Comparison of ENCODE assay signal across 25 mouse cellular contexts in the genomic region with DNA sequence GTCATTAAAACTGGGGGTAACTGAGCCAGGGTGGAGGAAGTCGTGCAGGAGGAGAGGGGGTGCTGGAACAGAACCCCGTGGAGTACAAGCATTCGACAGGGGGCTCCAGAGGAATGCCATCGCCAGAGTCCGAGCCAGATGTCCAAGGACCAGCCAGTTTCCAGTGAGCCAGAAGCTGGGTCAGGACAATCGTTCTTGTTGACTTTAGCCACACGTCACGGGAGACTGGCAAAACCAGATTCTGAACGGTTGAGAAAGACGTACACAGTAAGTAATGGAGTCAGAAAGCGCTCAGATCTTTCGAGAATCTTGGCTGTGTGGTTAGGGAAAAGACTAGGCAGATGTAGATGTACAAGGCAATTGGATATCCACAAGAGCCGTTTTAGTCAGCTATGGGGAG. TPM values are rescaled to one million over a fixed set of nuclear protein-coding genes. Genes with fewer than 3 reads are reported as not detected.
DNase-seq lines count a peak whose midpoint lies in the region; ATAC-seq and TF ChIP-seq lines count a peak whose summit lies in the region.
"Had no signal": no experiment of that assay in that cellular context is flagged by ENCODE, and none has a peak within 500 bp of the region (broad histone marks: within the 10 kb centered on the region; RNA-seq: fewer than 3 reads in every experiment).

No protein-coding gene starts in this region.

- WGBS in limb, embryonic 13.5 days: 68% methylated on average over 13 of the region's 13 CpGs
- 80% methylated on average over 13 of the region's 13 CpGs for WGBS in limb, embryonic 10.5 days
- WGBS in lung, postnatal 0 days: 40% methylated on average over 13 of the region's 13 CpGs
- WGBS in stomach, embryonic 16.5 days: 52% methylated on average over 13 of the region's 13 CpGs

- H3K4me1 ChIP-seq in limb, embryonic 13.5 days: peaks cover 9% of the 10 kb centered on the region
- H3K4me1 ChIP-seq in limb, embryonic 10.5 days: peaks cover 9% of the 10 kb centered on the region
- no peaks in the 10 kb centered on the region for H3K4me1 ChIP-seq in lung, postnatal 0 days (ENCODE audit: insufficient read depth, low read depth, low read length)
- peaks cover 7% of the 10 kb centered on the region; the same call in 1 of the 2 replicates for H3K4me1 ChIP-seq in stomach, embryonic 16.5 days (ENCODE audit: control insufficient read depth, insufficient read depth, low read length)

- H3K9ac ChIP-seq in limb, embryonic 13.5 days: no peak overlapping the region
- no peak overlapping the region for H3K9ac ChIP-seq in lung, postnatal 0 days (replicated peaks; ENCODE audit: low read depth)
- H3K9ac ChIP-seq in stomach, embryonic 16.5 days (ENCODE audit: low read length): peak overlapping the region; percentile 46; the same call in 1 of the 2 replicates
- H3K9ac ChIP-seq: forebrain, embryonic 12.5 days; hindbrain, embryonic 15.5 days; liver, postnatal 0 days; neural tube, embryonic 13.5 days had no signal

- H3K4me3 ChIP-seq in limb, embryonic 13.5 days: no peak overlapping the region
- no peak overlapping the region for H3K4me3 ChIP-seq in limb, embryonic 10.5 days
- H3K4me3 ChIP-seq in lung, postnatal 0 days (ENCODE audit: low read depth, low read length): no peak overlapping the region
- no peak overlapping the region for H3K4me3 ChIP-seq in stomach, embryonic 16.5 days (replicated peaks; ENCODE audit: low read length)
- H3K4me3 ChIP-seq: forebrain, embryonic 12.5 days; heart, embryonic 10.5 days; hindbrain, embryonic 15.5 days; megakaryocyte, embryonic 14.5 days; neural tube, embryonic 13.5 days had no signal

- ATAC-seq in limb, embryonic 13.5 days (ENCODE audit: low FRiP score, low read depth): no peak
- ATAC-seq in lung, postnatal 0 days: peak; percentile 76
- ATAC-seq in stomach, embryonic 16.5 days (ENCODE audit: insufficient read depth, low FRiP score): 0 out of 2 replicates have a peak, but pooled peaks have one; percentile 14
- ATAC-seq in frontal cortex, adult (ENCODE audit: low TSS enrichment): no peak; the same call in 1 of the 2 replicates
- ATAC-seq: liver, postnatal 0 days had no signal

- no peaks in the 10 kb centered on the region for H3K9me3 ChIP-seq in limb, embryonic 13.5 days
- no peaks in the 10 kb centered on the region for H3K9me3 ChIP-seq in limb, embryonic 10.5 days (replicated peaks)
- H3K9me3 ChIP-seq in lung, postnatal 0 days (ENCODE audit: low read length): no peaks in the 10 kb centered on the region
- H3K9me3 ChIP-seq in stomach, embryonic 16.5 days (replicated peaks; ENCODE audit: control insufficient read depth, low read length): no peaks in the 10 kb centered on the region
- H3K9me3 ChIP-seq: forebrain, embryonic 12.5 days; heart, embryonic 10.5 days; hindbrain, embryonic 15.5 days; megakaryocyte, embryonic 14.5 days; neural tube, embryonic 13.5 days had no signal

- peak overlapping the region; percentile 63 for H3K27ac ChIP-seq in limb, embryonic 13.5 days
- no peak overlapping the region for H3K27ac ChIP-seq in limb, embryonic 10.5 days
- peak overlapping the region; percentile 43; the same call in 1 of the 2 replicates for H3K27ac ChIP-seq in lung, postnatal 0 days (ENCODE audit: low read length)
- H3K27ac ChIP-seq in stomach, embryonic 16.5 days (ENCODE audit: low read length): no peak overlapping the region
- H3K27ac ChIP-seq: forebrain, embryonic 12.5 days; heart, embryonic 10.5 days; hindbrain, embryonic 15.5 days; kidney, postnatal 0 days; neural tube, embryonic 13.5 days had no signal

- no peak for TF ChIP-seq EP300 in lung, postnatal 0 days (IDR thresholded peaks at IDR 0.05)

- TF ChIP-seq CTCF in lung, postnatal 0 days (IDR thresholded peaks at IDR 0.05): no peak

- DNase-seq in limb, embryonic 10.5 days (ENCODE audit: low spot score): no peak
- peak; percentile 66 for DNase-seq in urinary bladder, postnatal 14 days (ENCODE audit: low spot score)
- DNase-seq in urinary bladder, postnatal 10 days (ENCODE audit: low spot score): no peak
- peak; percentile 79 for DNase-seq in lung, postnatal 0 days (ENCODE audit: low spot score)
- DNase-seq in cerebellum, adult 9-11 months: no peak
- DNase-seq: adrenal gland, postnatal 14 days; cerebellum, adult 2 months; cerebellum, postnatal 36 days; embryo, embryonic 11 days; heart, postnatal 4 days; kidney, adult 2 months; left cerebral cortex, postnatal 4 days; liver, postnatal 0 days; midbrain, embryonic 14.5 days; thymus, postnatal 4 days had no signal

- H3K27me3 ChIP-seq in limb, embryonic 13.5 days: no peaks in the 10 kb centered on the region
- no peaks in the 10 kb centered on the region for H3K27me3 ChIP-seq in limb, embryonic 10.5 days (ENCODE audit: low read depth, poor library complexity, severe bottlenecking)
- no peaks in the 10 kb centered on the region for H3K27me3 ChIP-seq in lung, postnatal 0 days (replicated peaks; ENCODE audit: insufficient read depth, low read length)
- H3K27me3 ChIP-seq in stomach, embryonic 16.5 days (ENCODE audit: control insufficient read depth, insufficient read depth, low read length): no peaks in the 10 kb centered on the region
- H3K27me3 ChIP-seq: forebrain, embryonic 12.5 days; hindbrain, embryonic 15.5 days; megakaryocyte, embryonic 14.5 days; neural tube, embryonic 13.5 days had no signal

- no peaks in the 10 kb centered on the region; the same call in 1 of the 2 replicates for H3K36me3 ChIP-seq in limb, embryonic 13.5 days
- H3K36me3 ChIP-seq in limb, embryonic 10.5 days: peaks cover 10% of the 10 kb centered on the region
- no peaks in the 10 kb centered on the region for H3K36me3 ChIP-seq in lung, postnatal 0 days (ENCODE audit: insufficient read depth, low read length)
- H3K36me3 ChIP-seq in stomach, embryonic 16.5 days (ENCODE audit: control insufficient read depth, insufficient read depth, low read length): no peaks in the 10 kb centered on the region
- H3K36me3 ChIP-seq: forebrain, embryonic 12.5 days; hindbrain, embryonic 15.5 days; neural tube, embryonic 13.5 days had no signal

- H3K4me2 ChIP-seq in limb, embryonic 13.5 days (replicated peaks): no peak overlapping the region; the same call in 1 of the 2 replicates
- H3K4me2 ChIP-seq in lung, postnatal 0 days (replicated peaks; ENCODE audit: low read depth, low read length): peak overlapping the region; percentile 25; the same call in 1 of the 2 replicates
- peak overlapping the region; percentile 41 for H3K4me2 ChIP-seq in stomach, embryonic 16.5 days (ENCODE audit: low read depth, low read length)
- H3K4me2 ChIP-seq: forebrain, embryonic 12.5 days; hindbrain, embryonic 15.5 days; liver, embryonic 11.5 days; neural tube, embryonic 13.5 days had no signal

RNA-seq across cellular contexts. Expression of a gene that starts 5.6 kb away (rescaled TPM):
- 14.0 and 14.1 TPM in 2 replicates for polyA plus RNA-seq in limb, embryonic 13.5 days (2015; fragmentation: Nextera tagmentation; extraction: Ambion mirVana)
- 16.3 and 17.4 TPM in 2 replicates for polyA plus RNA-seq in limb, embryonic 10.5 days (2016; fragmentation: Nextera tagmentation; extraction: Ambion mirVana)
- polyA plus RNA-seq in lung, postnatal 0 days (2015; fragmentation: Nextera tagmentation; extraction: Ambion mirVana): 5.2 and 6.0 TPM in 2 replicates
- polyA plus RNA-seq in stomach, embryonic 16.5 days (2015; fragmentation: Nextera tagmentation; extraction: Ambion mirVana): 3.7 and 4.6 TPM in 2 replicates

RNA-seq across cellular contexts. Expression of a gene that starts 11.3 kb away (rescaled TPM):
- 17.0 and 19.7 TPM in 2 replicates for polyA plus RNA-seq in limb, embryonic 13.5 days (2015; fragmentation: Nextera tagmentation; extraction: Ambion mirVana)
- 15.9 and 19.4 TPM in 2 replicates for polyA plus RNA-seq in limb, embryonic 10.5 days (2016; fragmentation: Nextera tagmentation; extraction: Ambion mirVana)
- polyA plus RNA-seq in lung, postnatal 0 days (2015; fragmentation: Nextera tagmentation; extraction: Ambion mirVana): 11.2 and 11.5 TPM in 2 replicates
- polyA plus RNA-seq in stomach, embryonic 16.5 days (2015; fragmentation: Nextera tagmentation; extraction: Ambion mirVana): 11.6 and 12.9 TPM in 2 replicates

Comparison
In these comparisons a context has a peak if more than half of its experiments do, and no peak if none do; other contexts are left out.
1. H3K27ac ChIP-seq: peak in limb, embryonic 13.5 days (single experiment) and lung, postnatal 0 days (single experiment); none in limb, embryonic 10.5 days (single experiment) and stomach, embryonic 16.5 days (single experiment).
2. DNase-seq: peak in urinary bladder, postnatal 14 days (single experiment) and lung, postnatal 0 days (single experiment); none in limb, embryonic 10.5 days (single experiment), urinary bladder, postnatal 10 days (single experiment) and cerebellum, adult 9-11 months (single experiment).
3. ATAC-seq: peak in lung, postnatal 0 days (single experiment) and stomach, embryonic 16.5 days (single experiment); none in limb, embryonic 13.5 days (single experiment) and frontal cortex, adult (single experiment).